In genomic region chr8:122926782-122927181, GRCm38 (mm10) we compare ENCODE assay signal across 12 mouse cellular contexts.
DNase-seq lines count a peak whose midpoint lies in the region; ATAC-seq and TF ChIP-seq lines count a peak whose summit lies in the region.
"Had no signal": no experiment of that assay in that cellular context is flagged by ENCODE, and none has a peak within 500 bp of the region (broad histone marks: within the 10 kb centered on the region; RNA-seq: fewer than 3 reads in every experiment).

No protein-coding gene starts in this region.

- TF ChIP-seq CTCF in hindbrain, postnatal 0 days (IDR thresholded peaks at IDR 0.05; ENCODE audit: low read depth) = peak; percentile 30
- peak; percentile 44 for TF ChIP-seq CTCF in Patski (IDR thresholded peaks at IDR 0.05)

- POLR2A ChIA-PET in Patski (lab: Charles Lee) = no interaction called here

- CTCF ChIA-PET in Patski (lab: Charles Lee) = no interaction called here

- no peak overlapping the region for H3K4me2 ChIP-seq in hindbrain, postnatal 0 days (ENCODE audit: low read depth, low read length)
- no peak overlapping the region for H3K4me2 ChIP-seq in hindbrain, embryonic 11.5 days (replicated peaks; ENCODE audit: low read depth, low read length)
- H3K4me2 ChIP-seq in liver, embryonic 15.5 days = no peak overlapping the region

- 80% methylated on average over 7 of the region's 7 CpGs for WGBS in hindbrain, postnatal 0 days
- 81% methylated on average over 7 of the region's 7 CpGs for WGBS in hindbrain, embryonic 11.5 days
- 79% methylated on average over 7 of the region's 7 CpGs for WGBS in liver, embryonic 15.5 days (ENCODE audit: insufficient replicate concordance)

- no peak for ATAC-seq in hindbrain, postnatal 0 days
- ATAC-seq in hindbrain, embryonic 11.5 days (ENCODE audit: low FRiP score) = no peak
- ATAC-seq in Patski = no peak
- peak; percentile 22; the same call in 1 of the 2 replicates for ATAC-seq in liver, embryonic 15.5 days (ENCODE audit: insufficient read depth)
- ATAC-seq: midbrain, embryonic 16.5 days had no signal

- DNase-seq in hindbrain, postnatal 0 days (ENCODE audit: low spot score) = no peak
- DNase-seq in hindbrain, embryonic 11.5 days (ENCODE audit: low spot score) = no peak
- peak; percentile 46 for DNase-seq in A20 (ENCODE audit: low read depth, low spot score)
- no peak for DNase-seq in Patski (ENCODE audit: low read depth, low spot score)
- DNase-seq in right cerebral cortex, postnatal 10 days (ENCODE audit: low spot score in 2 of 2) = no peak
- no peak for DNase-seq in right cerebral cortex, postnatal 25 days
- no peak for DNase-seq in right cerebral cortex, postnatal 36 days (ENCODE audit: low spot score in 2 of 2)
- DNase-seq: heart, postnatal 36 days; left cerebral cortex, postnatal 4 days had no signal

- in situ Hi-C loops in Patski (cut with MboI; ENCODE audit: low pct_unique_long_range_greater_than_20kb) = no loop called here

- H3K4me1 ChIP-seq in hindbrain, postnatal 0 days (ENCODE audit: insufficient read depth, low read length) = no peaks in the 10 kb centered on the region
- no peaks in the 10 kb centered on the region for H3K4me1 ChIP-seq in hindbrain, embryonic 11.5 days (replicated peaks; ENCODE audit: control insufficient read depth, insufficient read depth, low read length)
- H3K4me1 ChIP-seq in liver, embryonic 15.5 days (replicated peaks) = peaks cover 70% of the 10 kb centered on the region

- H3K27ac ChIP-seq in hindbrain, postnatal 0 days = no peak overlapping the region
- H3K27ac ChIP-seq in hindbrain, embryonic 11.5 days (ENCODE audit: low read depth, low read length) = no peak overlapping the region
- no peak overlapping the region for H3K27ac ChIP-seq in liver, embryonic 15.5 days (replicated peaks)
- H3K27ac ChIP-seq: embryonic facial prominence, embryonic 10.5 days had no signal

- H3K27me3 ChIP-seq in hindbrain, postnatal 0 days (ENCODE audit: insufficient read depth, low read length) = no peaks in the 10 kb centered on the region
- H3K27me3 ChIP-seq in hindbrain, embryonic 11.5 days (ENCODE audit: control insufficient read depth, insufficient read depth, low read length) = no peaks in the 10 kb centered on the region
- no peaks in the 10 kb centered on the region for H3K27me3 ChIP-seq in Patski
- H3K27me3 ChIP-seq in liver, embryonic 15.5 days = no peaks in the 10 kb centered on the region

- no peak overlapping the region for H3K9ac ChIP-seq in hindbrain, postnatal 0 days (replicated peaks; ENCODE audit: low read length)
- no peak overlapping the region for H3K9ac ChIP-seq in hindbrain, embryonic 11.5 days (ENCODE audit: low read depth, low read length)
- no peak overlapping the region for H3K9ac ChIP-seq in liver, embryonic 15.5 days

- no peaks in the 10 kb centered on the region for H3K36me3 ChIP-seq in hindbrain, postnatal 0 days (ENCODE audit: insufficient read depth, low read length)
- H3K36me3 ChIP-seq in hindbrain, embryonic 11.5 days (ENCODE audit: control insufficient read depth, insufficient read depth, low read length) = no peaks in the 10 kb centered on the region
- H3K36me3 ChIP-seq in liver, embryonic 15.5 days (replicated peaks) = no peaks in the 10 kb centered on the region

- no peak overlapping the region for H3K4me3 ChIP-seq in hindbrain, postnatal 0 days (ENCODE audit: low read length)
- no peak overlapping the region for H3K4me3 ChIP-seq in hindbrain, embryonic 11.5 days (ENCODE audit: low read depth, low read length)
- no peak overlapping the region for H3K4me3 ChIP-seq in liver, embryonic 15.5 days (replicated peaks)
- H3K4me3 ChIP-seq: embryonic facial prominence, embryonic 10.5 days had no signal

- no peaks in the 10 kb centered on the region for H3K9me3 ChIP-seq in hindbrain, postnatal 0 days (ENCODE audit: low read length)
- no peaks in the 10 kb centered on the region for H3K9me3 ChIP-seq in hindbrain, embryonic 11.5 days (ENCODE audit: control insufficient read depth, low read length)
- H3K9me3 ChIP-seq in liver, embryonic 15.5 days (replicated peaks) = no peaks in the 10 kb centered on the region
- H3K9me3 ChIP-seq: embryonic facial prominence, embryonic 10.5 days had no signal
